In genomic region chr13:110392210-110392609, GRCm38 (mm10) we compare ENCODE assay signal across 8 mouse cellular contexts. TPM values are rescaled to one million over a fixed set of nuclear protein-coding genes. Genes with fewer than 3 reads are reported as not detected.
DNase-seq lines count a peak whose midpoint lies in the region; ATAC-seq and TF ChIP-seq lines count a peak whose summit lies in the region.

No protein-coding gene starts in this region.

- whole genome bisulfite sequencing in heart, postnatal 0 days, result 12% methylated on average over 8 of the region's 8 CpGs
- 17% methylated on average over 8 of the region's 8 CpGs for WGBS in heart, embryonic 11.5 days (ENCODE audit: insufficient replicate concordance)

- no peak overlapping the region for H3K27ac ChIP-seq in heart, postnatal 0 days (ENCODE audit: low read depth)
- H3K27ac ChIP-seq in heart, embryonic 11.5 days (ENCODE audit: low read depth, low read length), result no peak overlapping the region

- TF ChIP-seq CTCF in heart, postnatal 0 days (IDR thresholded peaks at IDR 0.05; ENCODE audit: low read depth), result peak; percentile 85

- H3K4me1 ChIP-seq in heart, postnatal 0 days (ENCODE audit: control insufficient read depth, insufficient read depth), result no peaks in the 10 kb centered on the region
- H3K4me1 ChIP-seq in heart, embryonic 11.5 days (ENCODE audit: control insufficient read depth, insufficient read depth, low read length), result no peaks in the 10 kb centered on the region

- no peak overlapping the region for H3K9ac ChIP-seq in heart, postnatal 0 days (replicated peaks; ENCODE audit: low read depth, low read length)
- H3K9ac ChIP-seq in heart, embryonic 11.5 days (ENCODE audit: low read depth, low read length), result no peak overlapping the region

- H3K27me3 ChIP-seq in heart, postnatal 0 days (ENCODE audit: control insufficient read depth, insufficient read depth, low read length), result no peaks in the 10 kb centered on the region
- no peaks in the 10 kb centered on the region for H3K27me3 ChIP-seq in heart, embryonic 11.5 days (ENCODE audit: control insufficient read depth, insufficient read depth, low read length)

- H3K4me2 ChIP-seq in heart, postnatal 0 days (ENCODE audit: low read depth, low read length), result no peak overlapping the region
- H3K4me2 ChIP-seq in heart, embryonic 11.5 days, result no peak overlapping the region

- peak; percentile 56 for DNase-seq in heart, postnatal 0 days (ENCODE audit: low spot score)
- DNase-seq in urinary bladder, postnatal 14 days (ENCODE audit: low spot score), result peak; percentile 64
- DNase-seq in urinary bladder, postnatal 10 days (ENCODE audit: low spot score), result no peak
- DNase-seq in cerebellum, postnatal 14 days, result peak; percentile 84 to 86
- peak; percentile 83 for DNase-seq in kidney, postnatal 10 days
- peak; percentile 82 for DNase-seq in lung, postnatal 14 days
- DNase-seq in thymus, postnatal 0 days (ENCODE audit: low spot score), result peak; percentile 62

- no peak for TF ChIP-seq EP300 in heart, postnatal 0 days (IDR thresholded peaks at IDR 0.05; ENCODE audit: low read depth)

- peaks cover 10% of the 10 kb centered on the region; the same call in 1 of the 2 replicates for H3K9me3 ChIP-seq in heart, postnatal 0 days (replicated peaks; ENCODE audit: control insufficient read depth, low read length)
- H3K9me3 ChIP-seq in heart, embryonic 11.5 days (replicated peaks; ENCODE audit: control insufficient read depth, low read length), result no peaks in the 10 kb centered on the region; the same call in 1 of the 2 replicates

- no peak for ATAC-seq in heart, postnatal 0 days (ENCODE audit: insufficient read depth, low read depth)
- no peak for ATAC-seq in heart, embryonic 11.5 days (replicated peaks; ENCODE audit: insufficient number of reproducible peaks, low FRiP score, low TSS enrichment)

- H3K36me3 ChIP-seq in heart, postnatal 0 days (replicated peaks; ENCODE audit: control insufficient read depth, insufficient read depth, low read length), result 0 out of 2 replicates have a peak, but pooled peaks cover 4% of the 10 kb centered on the region
- no peaks in the 10 kb centered on the region for H3K36me3 ChIP-seq in heart, embryonic 11.5 days (ENCODE audit: control insufficient read depth, insufficient read depth, low read length)

- no peak overlapping the region for H3K4me3 ChIP-seq in heart, postnatal 0 days (ENCODE audit: low read depth, low read length)
- no peak overlapping the region for H3K4me3 ChIP-seq in heart, embryonic 11.5 days (ENCODE audit: low read depth, low read length)

RNA-seq across cellular contexts. Expression of gene Plk2, which starts 2.6 kb away (rescaled TPM):
- 85.4 and 99.3 TPM in 2 replicates for total RNA-seq in heart, postnatal 0 days (2014; rRNA removed; ENCODE audit: low replicate concordance)
- polyA plus RNA-seq in heart, postnatal 0 days (2015; fragmentation: Nextera tagmentation; extraction: Ambion mirVana), result 54.9 and 58.6 TPM in 2 replicates
- polyA plus RNA-seq in heart, embryonic 11.5 days (2014; fragmentation: Nextera tagmentation; extraction: Ambion mirVana), result 122 and 146 TPM in 2 replicates
- polyA plus RNA-seq in thymus, postnatal 0 days (2015; fragmentation: Nextera tagmentation; extraction: Ambion mirVana), result 7.3 and 8.4 TPM in 2 replicates

RNA-seq across cellular contexts. Expression of gene Gapt, which starts 35.2 kb away (rescaled TPM):
- not detected in 2 replicates for total RNA-seq in heart, postnatal 0 days (2014; rRNA removed; ENCODE audit: low replicate concordance)
- polyA plus RNA-seq in heart, postnatal 0 days (2015; fragmentation: Nextera tagmentation; extraction: Ambion mirVana), result 0.10 TPM in 1 of 2 replicates, not detected in the other
- 0.10 and 0.14 TPM in 2 replicates for polyA plus RNA-seq in heart, embryonic 11.5 days (2014; fragmentation: Nextera tagmentation; extraction: Ambion mirVana)
- 0.27 and 0.28 TPM in 2 replicates for polyA plus RNA-seq in thymus, postnatal 0 days (2015; fragmentation: Nextera tagmentation; extraction: Ambion mirVana)
